ENCODE assay signal across 12 mouse cellular contexts in genomic region chr12:86646831-86647230, GRCm38 (mm10). TPM values are rescaled to one million over a fixed set of nuclear protein-coding genes. Genes with fewer than 3 reads are reported as not detected.
DNase-seq lines count a peak whose midpoint lies in the region; ATAC-seq lines count a peak whose summit lies in the region.
"Had no signal": no experiment of that assay in that cellular context is flagged by ENCODE, and none has a peak within 500 bp of the region (broad histone marks: within the 10 kb centered on the region; RNA-seq: fewer than 3 reads in every experiment).

No protein-coding gene starts in this region.

- 61% methylated on average over 9 of the region's 9 CpGs for WGBS in intestine, embryonic 15.5 days
- WGBS in intestine, embryonic 16.5 days, result 53% methylated on average over 9 of the region's 9 CpGs
- WGBS in embryonic facial prominence, embryonic 15.5 days, result 23% methylated on average over 9 of the region's 9 CpGs

- no peaks in the 10 kb centered on the region for H3K36me3 ChIP-seq in intestine, embryonic 15.5 days
- no peaks in the 10 kb centered on the region for H3K36me3 ChIP-seq in intestine, embryonic 16.5 days (ENCODE audit: control insufficient read depth, insufficient read depth, low read length)
- no peaks in the 10 kb centered on the region for H3K36me3 ChIP-seq in embryonic facial prominence, embryonic 15.5 days

- ATAC-seq in intestine, embryonic 15.5 days, result peak; percentile 45
- no peak; the same call in 1 of the 2 replicates for ATAC-seq in intestine, embryonic 16.5 days
- peak; percentile 35; the same call in 1 of the 2 replicates for ATAC-seq in embryonic facial prominence, embryonic 15.5 days (ENCODE audit: insufficient number of reproducible peaks, low FRiP score, low TSS enrichment, low read depth)
- ATAC-seq in megakaryocyte, adult 5-6 weeks (ENCODE audit: poor library complexity, severe bottlenecking), result no peak
- no peak for ATAC-seq in activated CD4-positive, CD25-positive, alpha-beta regulatory T cell, adult 4 months

- 0 out of 2 replicates have a peak, but pooled peaks cover 5% of the 10 kb centered on the region for H3K4me1 ChIP-seq in intestine, embryonic 15.5 days (replicated peaks)
- H3K4me1 ChIP-seq in intestine, embryonic 16.5 days (ENCODE audit: control insufficient read depth, insufficient read depth, low read length), result no peaks in the 10 kb centered on the region
- peaks cover 31% of the 10 kb centered on the region for H3K4me1 ChIP-seq in embryonic facial prominence, embryonic 15.5 days

- peak overlapping the region; percentile 48 for H3K27ac ChIP-seq in intestine, embryonic 15.5 days
- H3K27ac ChIP-seq in intestine, embryonic 16.5 days (ENCODE audit: low read length), result no peak overlapping the region
- peak overlapping the region; percentile 75 for H3K27ac ChIP-seq in embryonic facial prominence, embryonic 15.5 days (replicated peaks)
- H3K27ac ChIP-seq: kidney, postnatal 0 days; liver, embryonic 14.5 days had no signal

- no peaks in the 10 kb centered on the region for H3K9me3 ChIP-seq in intestine, embryonic 15.5 days
- no peaks in the 10 kb centered on the region for H3K9me3 ChIP-seq in intestine, embryonic 16.5 days (ENCODE audit: control insufficient read depth, low read length)
- H3K9me3 ChIP-seq in embryonic facial prominence, embryonic 15.5 days (replicated peaks), result no peaks in the 10 kb centered on the region

- intact Hi-C loops in heart, postnatal 36 days (cut with DNase I), result no loop called here

- no peak overlapping the region for H3K9ac ChIP-seq in intestine, embryonic 15.5 days
- no peak overlapping the region for H3K9ac ChIP-seq in intestine, embryonic 16.5 days (ENCODE audit: low read depth, low read length)
- H3K9ac ChIP-seq in embryonic facial prominence, embryonic 15.5 days, result no peak overlapping the region
- H3K9ac ChIP-seq: liver, embryonic 14.5 days had no signal

- DNase-seq in brain, adult 2 months (ENCODE audit: low read depth, low spot score), result peak; percentile 61
- DNase-seq in heart, postnatal 36 days, result peak; percentile 16 to 21
- no peak for DNase-seq in urinary bladder, postnatal 36 days (ENCODE audit: low spot score in 2 of 2)
- DNase-seq: thymus, postnatal 4 days had no signal

- H3K4me2 ChIP-seq in intestine, embryonic 15.5 days (replicated peaks), result no peak overlapping the region
- H3K4me2 ChIP-seq in intestine, embryonic 16.5 days (ENCODE audit: low read depth, low read length), result no peak overlapping the region
- H3K4me2 ChIP-seq in embryonic facial prominence, embryonic 15.5 days (replicated peaks), result peak overlapping the region; percentile 24

- no peak overlapping the region for H3K4me3 ChIP-seq in intestine, embryonic 15.5 days (replicated peaks)
- no peak overlapping the region for H3K4me3 ChIP-seq in intestine, embryonic 16.5 days (ENCODE audit: low read length)
- H3K4me3 ChIP-seq in embryonic facial prominence, embryonic 15.5 days (replicated peaks), result no peak overlapping the region

- H3K27me3 ChIP-seq in intestine, embryonic 15.5 days (replicated peaks), result no peaks in the 10 kb centered on the region
- H3K27me3 ChIP-seq in intestine, embryonic 16.5 days (replicated peaks; ENCODE audit: control insufficient read depth, insufficient read depth, low read length), result no peaks in the 10 kb centered on the region
- no peaks in the 10 kb centered on the region for H3K27me3 ChIP-seq in embryonic facial prominence, embryonic 15.5 days

RNA-seq across cellular contexts. Expression of gene Vash1, which starts 31.7 kb away (rescaled TPM):
- 7.8 and 9.1 TPM in 2 replicates for polyA plus RNA-seq in intestine, embryonic 15.5 days (2015; fragmentation: Nextera tagmentation; extraction: Ambion mirVana)
- polyA plus RNA-seq in intestine, embryonic 16.5 days (2015; fragmentation: Nextera tagmentation; extraction: Ambion mirVana), result 5.5 and 6.0 TPM in 2 replicates
- polyA plus RNA-seq in embryonic facial prominence, embryonic 15.5 days (2015; fragmentation: Nextera tagmentation; extraction: Ambion mirVana), result 12.3 and 14.1 TPM in 2 replicates
- 10 to 100 TPM; 14.0 to 17.0 TPM for total RNA-seq in heart, postnatal 36 days (2021)
- not detected in 2 replicates for total RNA-seq in megakaryocyte, adult 5-6 weeks (2015)
- 0.16 TPM in 1 of 2 replicates, not detected in the other for total RNA-seq in megakaryocyte, adult 5-6 weeks (2017)
- polyA plus RNA-seq in activated CD4-positive, CD25-positive, alpha-beta regulatory T cell, adult 4 months (2017; shearing (Covaris generic)), result under 1 TPM in 1 of 2 experiments, not detected in 1; 0.17 TPM
- total RNA-seq: monocyte, adult 5-6 weeks had no signal

Comparison
In these comparisons a context has a peak if more than half of its experiments do, and no peak if none do; other contexts are left out.
1. ATAC-seq: peak in intestine, embryonic 15.5 days (single experiment) and embryonic facial prominence, embryonic 15.5 days (single experiment); none in intestine, embryonic 16.5 days (single experiment), megakaryocyte, adult 5-6 weeks (single experiment) and activated CD4-positive, CD25-positive, alpha-beta regulatory T cell, adult 4 months (single experiment).
2. DNase-seq: peak in brain, adult 2 months (single experiment) and heart, postnatal 36 days (2 of 2); none in urinary bladder, postnatal 36 days (0 of 2).